Mouse (Mus musculus) midbrain, postnatal 0 days (tissue): ENCODE results near the gene Ift74. TPM values are rescaled to one million over a fixed set of nuclear protein-coding genes. Genes with fewer than 3 reads are reported as not detected.
"Not testable (repeated sequence)": the region's sequence is repeated elsewhere in the genome, so short reads cannot be mapped to it uniquely, and the experiment has no call there.

Experiments used
- ATAC-seq: fragments of 200-750 bp; cut with Nextera tagmentation; 2 replicates; pipeline ENCODE4 v1.8.0; 2017; ENCODE audit warnings: moderate number of reproducible peaks, mild to moderate bottlenecking, moderate TSS enrichment, moderate library complexity; ENCODE audit not compliant: low FRiP score
- DNase-seq: peaks from one replicate; pipeline ENCODE4 v3.0.0-alpha.2; 2015; ENCODE audit warnings: low spot score
- H3K27ac ChIP-seq: fragments of 300-500 bp; sonication (generic); 2 replicates; pipeline ENCODE4 v1.5.1; 2014; ENCODE audit warnings: low read depth, mild to moderate bottlenecking, low read length, mixed read lengths
- H3K27me3 ChIP-seq: fragments of 300-500 bp; sonication (generic); 2 replicates; pipeline ENCODE4 v1.6.1; 2014; ENCODE audit warnings: low read length, control low read depth, mixed read lengths; ENCODE audit not compliant: insufficient read depth
- H3K36me3 ChIP-seq: fragments of 300-500 bp; sonication (generic); 2 replicates; pipeline ENCODE4 v1.6.1; 2014; ENCODE audit warnings: low read length, control low read depth, mixed read lengths; ENCODE audit not compliant: insufficient read depth
- H3K4me1 ChIP-seq: fragments of 300-500 bp; sonication (generic); 2 replicates; pipeline ENCODE4 v1.6.1; 2014; ENCODE audit warnings: mild to moderate bottlenecking, control low read depth, antibody characterized with exemption, low read length, mixed read lengths; ENCODE audit not compliant: insufficient read depth
- H3K4me2 ChIP-seq: fragments of 300-500 bp; sonication (generic); 2 replicates; pipeline ENCODE4 v1.6.1; 2014; ENCODE audit warnings: low read depth, mild to moderate bottlenecking, low read length, mixed read lengths; ENCODE audit not compliant: poor library complexity, severe bottlenecking
- H3K4me3 ChIP-seq: fragments of 300-500 bp; sonication (generic); 2 replicates; pipeline ENCODE4 v1.5.1; 2014; ENCODE audit warnings: low read depth, mild to moderate bottlenecking, low read length, moderate library complexity
- H3K9ac ChIP-seq: fragments of 300-500 bp; sonication (generic); replicated peaks from 2 replicates; pipeline ENCODE4 v1.6.1; 2014; ENCODE audit warnings: mild to moderate bottlenecking, low read length, moderate library complexity, mixed read lengths; ENCODE audit not compliant: poor library complexity, severe bottlenecking
- H3K9me3 ChIP-seq: fragments of 300-500 bp; sonication (generic); 2 replicates; pipeline ENCODE4 v1.6.1; 2016; ENCODE audit warnings: low read length, control low read depth
- CTCF ChIP-seq: IDR thresholded peaks from 2 replicates; pipeline ENCODE4 v1.5.1; 2016; ENCODE audit warnings: antibody characterized with exemption, mild to moderate bottlenecking
- WGBS: fragments of 180-500 bp; shearing (Covaris S2); extraction: QIAGEN DNeasy Blood & Tissue Kit; methylation state at CpG from one replicate; pipeline ENCODE4 v1.1.7; 2014; 5-methylcytosine and 5-hydroxymethylcytosine counted together
- polyA plus RNA-seq: library from polyadenylated mRNA; unstranded; fragments of >200 nt; fragmentation: Nextera tagmentation; extraction: Ambion mirVana; gene quantifications from 2 replicates; pipeline ENCODE4 v1.2.1, GENCODE M21; 2015
- total RNA-seq: library from RNA; depleted of rRNA; stranded (reverse); fragments of >200 nt; gene quantifications from 2 replicates; pipeline ENCODE4 v1.2.3, GENCODE M21; 2014

Ift74 gene
- total and polyA plus RNA-seq, 2 experiments from 2014 or later, result 9.2 to 27.3 TPM

GRCm38 (mm10) chr4:94682029-94682428 is 67.7 kb downstream of the Ift74 start:
- H3K4me2 ChIP-seq, result no peak overlapping the region
- ATAC-seq, result no peak

GRCm38 (mm10) chr4:94683305-94683704 is 69.0 kb downstream of the Ift74 start:
- DNase-seq (no peak), ATAC-seq (no peak)
- Histone ChIP-seq H3K36me3 (peaks cover 11% of the 10 kb centered on the region), H3K4me1 (no peaks in the 10 kb centered on the region), H3K4me3 (no peak overlapping the region), H3K27me3 (no peaks in the 10 kb centered on the region), H3K9ac (no peak overlapping the region), H3K27ac (no peak overlapping the region), H3K9me3 (no peaks in the 10 kb centered on the region), H3K4me2 (no peak overlapping the region)
- no peak for TF ChIP-seq CTCF
- 93% methylated on average over 5 of the region's 5 CpGs for WGBS

More at GRCm38 (mm10) chr4:94682029-94682428, 67.7 kb downstream of the Ift74 start:
- Histone ChIP-seq H3K36me3 (peaks cover 4% of the 10 kb centered on the region; the same call in 1 of the 2 replicates), H3K9ac (no peak overlapping the region), H3K4me1 (no peaks in the 10 kb centered on the region), H3K4me3 (no peak overlapping the region), H3K27me3 (no peaks in the 10 kb centered on the region), H3K9me3 (no peaks in the 10 kb centered on the region), H3K27ac (no peak overlapping the region)
- TF ChIP-seq CTCF, result no peak
- no peak for DNase-seq
- 62% methylated on average over 1 of the region's 1 CpGs for WGBS

- not testable (repeated sequence) for H3K9me3 ChIP-seq, H3K36me3 ChIP-seq, H3K27ac ChIP-seq, H3K4me3 ChIP-seq, H3K9ac ChIP-seq, H3K4me2 ChIP-seq, H3K4me1 ChIP-seq, H3K27me3 ChIP-seq, DNase-seq, ATAC-seq
- WGBS, result 88% methylated on average over 2 of the region's 2 CpGs
These were observed 75.5 kb downstream of the Ift74 start for GRCm38 (mm10) chr4:94689804-94690203.

- H3K4me2 ChIP-seq, result no peak overlapping the region
- no peaks in the 10 kb centered on the region for H3K9me3 ChIP-seq
- H3K36me3 ChIP-seq, result peaks cover 10% of the 10 kb centered on the region
- WGBS, result 94% methylated on average over 4 of the region's 4 CpGs
- H3K4me3 ChIP-seq, result no peak overlapping the region
- ATAC-seq (no peak), DNase-seq (no peak)
- no peak overlapping the region for H3K9ac ChIP-seq
- no peaks in the 10 kb centered on the region for H3K27me3 ChIP-seq
- TF ChIP-seq CTCF, result no peak
- H3K4me1 ChIP-seq, result no peaks in the 10 kb centered on the region
- H3K27ac ChIP-seq, result no peak overlapping the region
These were observed 76.8 kb downstream of the Ift74 start for GRCm38 (mm10) chr4:94691078-94691477.

- no peak overlapping the region for H3K9ac ChIP-seq
- no peak for DNase-seq
- WGBS, result 89% methylated on average over 2 of the region's 2 CpGs
- H3K4me3 ChIP-seq, result no peak overlapping the region
- H3K27me3 ChIP-seq, result no peaks in the 10 kb centered on the region
- TF ChIP-seq CTCF, result no peak
- H3K4me1 ChIP-seq, result no peaks in the 10 kb centered on the region
- no peak overlapping the region for H3K4me2 ChIP-seq
- no peak overlapping the region for H3K27ac ChIP-seq
- no peak for ATAC-seq
- no peaks in the 10 kb centered on the region for H3K9me3 ChIP-seq
- peaks cover 8% of the 10 kb centered on the region for H3K36me3 ChIP-seq
These were observed 77.9 kb downstream of the Ift74 start for GRCm38 (mm10) chr4:94692175-94692574.

GRCm38 (mm10) chr4:94696368-94696767 is 82.1 kb downstream of the Ift74 start:
- H3K36me3 ChIP-seq, result peaks cover 2% of the 10 kb centered on the region; the same call in 1 of the 2 replicates
- no peak overlapping the region for H3K9ac ChIP-seq
- DNase-seq, result no peak
- no peaks in the 10 kb centered on the region for H3K4me1 ChIP-seq
- H3K4me3 ChIP-seq, result no peak overlapping the region
- WGBS, result 85% methylated on average over 3 of the region's 3 CpGs
- no peaks in the 10 kb centered on the region for H3K9me3 ChIP-seq
- no peak for ATAC-seq
- TF ChIP-seq CTCF, result no peak
- no peak overlapping the region for H3K27ac ChIP-seq
- no peaks in the 10 kb centered on the region for H3K27me3 ChIP-seq
- H3K4me2 ChIP-seq, result no peak overlapping the region
